In the genomic region with DNA sequence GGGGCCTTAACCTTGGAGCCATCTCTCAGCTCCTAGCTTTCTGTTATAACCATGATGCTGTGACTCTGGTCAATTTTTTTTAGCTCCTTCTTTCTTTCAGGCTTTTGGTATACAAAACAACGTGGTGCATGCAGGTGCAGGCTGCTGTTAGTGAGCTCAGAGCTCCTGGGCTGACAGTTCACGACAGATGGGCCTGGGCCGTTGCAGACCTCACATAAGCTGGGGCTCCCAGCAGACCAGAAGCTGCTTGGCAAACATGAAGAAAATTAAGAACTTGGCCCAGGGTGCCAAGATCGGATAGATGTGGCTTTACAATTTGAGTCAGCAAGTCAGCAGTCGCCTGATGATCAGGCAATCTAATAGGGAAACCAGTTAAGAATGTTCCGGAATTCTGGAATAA, we compare ENCODE assay signal across 23 mouse cellular contexts.
DNase-seq lines count a peak whose midpoint lies in the region; ATAC-seq and TF ChIP-seq lines count a peak whose summit lies in the region.
"Had no signal": no experiment of that assay in that cellular context is flagged by ENCODE, and none has a peak within 500 bp of the region (broad histone marks: within the 10 kb centered on the region; RNA-seq: fewer than 3 reads in every experiment).

No protein-coding gene starts in this region.

- H3K4me1 ChIP-seq in hindbrain, embryonic 13.5 days (replicated peaks), result 0 out of 2 replicates have a peak, but pooled peaks cover 5% of the 10 kb centered on the region
- H3K4me1 ChIP-seq in hindbrain, embryonic 16.5 days (ENCODE audit: control insufficient read depth, insufficient read depth, low read depth, low read length), result no peaks in the 10 kb centered on the region
- peaks cover 10% of the 10 kb centered on the region for H3K4me1 ChIP-seq in hindbrain, embryonic 15.5 days (replicated peaks)
- no peaks in the 10 kb centered on the region; the same call in 1 of the 2 replicates for H3K4me1 ChIP-seq in hindbrain, embryonic 12.5 days
- H3K4me1 ChIP-seq in midbrain, postnatal 0 days (ENCODE audit: insufficient read depth, low read length), result no peaks in the 10 kb centered on the region; the same call in 1 of the 2 replicates
- no peaks in the 10 kb centered on the region for H3K4me1 ChIP-seq in midbrain, embryonic 11.5 days (ENCODE audit: control insufficient read depth, insufficient read depth, low read length)
- H3K4me1 ChIP-seq: embryonic facial prominence, embryonic 13.5 days; embryonic facial prominence, embryonic 15.5 days had no signal

- 79% methylated on average over 6 of the region's 6 CpGs for WGBS in hindbrain, embryonic 13.5 days
- WGBS in hindbrain, embryonic 16.5 days, result 71% methylated on average over 6 of the region's 6 CpGs
- 73% methylated on average over 6 of the region's 6 CpGs for WGBS in hindbrain, embryonic 15.5 days
- WGBS in hindbrain, embryonic 12.5 days, result 83% methylated on average over 6 of the region's 6 CpGs
- 82% methylated on average over 6 of the region's 6 CpGs for WGBS in midbrain, postnatal 0 days
- 85% methylated on average over 6 of the region's 6 CpGs for WGBS in midbrain, embryonic 11.5 days

- peak; percentile 51 for DNase-seq in left cerebral cortex, postnatal 4 days
- DNase-seq in left cerebral cortex, adult 11 months (ENCODE audit: low spot score), result no peak
- DNase-seq in midbrain, postnatal 0 days (ENCODE audit: low spot score), result peak; percentile 40
- no peak for DNase-seq in midbrain, embryonic 11.5 days (ENCODE audit: low spot score, missing footprints)
- DNase-seq: adrenal gland, adult 2 months; adrenal gland, postnatal 10 days; adrenal gland, postnatal 25 days; cerebellum, adult 11 months; cerebellum, adult 18-20 months; cerebellum, adult 8-10 months; cerebellum, postnatal 36 days; embryo, embryonic 11 days had no signal

- ATAC-seq in hindbrain, embryonic 13.5 days (ENCODE audit: low FRiP score), result no peak
- no peak for ATAC-seq in hindbrain, embryonic 16.5 days
- ATAC-seq in hindbrain, embryonic 15.5 days (ENCODE audit: low FRiP score, low read depth), result no peak
- no peak for ATAC-seq in hindbrain, embryonic 12.5 days (ENCODE audit: low FRiP score)
- no peak for ATAC-seq in midbrain, postnatal 0 days (ENCODE audit: low FRiP score)
- ATAC-seq in midbrain, embryonic 11.5 days (ENCODE audit: low FRiP score), result no peak
- ATAC-seq: forebrain, embryonic 14.5 days; forebrain, embryonic 16.5 days had no signal

- no peaks in the 10 kb centered on the region for H3K36me3 ChIP-seq in hindbrain, embryonic 13.5 days
- no peaks in the 10 kb centered on the region for H3K36me3 ChIP-seq in hindbrain, embryonic 16.5 days (ENCODE audit: control insufficient read depth, insufficient read depth, low read length)
- no peaks in the 10 kb centered on the region for H3K36me3 ChIP-seq in hindbrain, embryonic 15.5 days
- no peaks in the 10 kb centered on the region for H3K36me3 ChIP-seq in hindbrain, embryonic 12.5 days
- H3K36me3 ChIP-seq in midbrain, postnatal 0 days (ENCODE audit: insufficient read depth, low read length), result no peaks in the 10 kb centered on the region
- no peaks in the 10 kb centered on the region for H3K36me3 ChIP-seq in midbrain, embryonic 11.5 days (ENCODE audit: control insufficient read depth, insufficient read depth, low read length)
- H3K36me3 ChIP-seq: embryonic facial prominence, embryonic 13.5 days; embryonic facial prominence, embryonic 15.5 days; forebrain, embryonic 10.5 days; forebrain, embryonic 12.5 days had no signal

- H3K27ac ChIP-seq in hindbrain, embryonic 13.5 days, result peak overlapping the region; percentile 64
- no peak overlapping the region; the same call in 1 of the 2 replicates for H3K27ac ChIP-seq in hindbrain, embryonic 16.5 days (ENCODE audit: low read depth, low read length)
- H3K27ac ChIP-seq in hindbrain, embryonic 15.5 days (replicated peaks), result peak overlapping the region; percentile 39; the same call in 1 of the 2 replicates
- H3K27ac ChIP-seq in hindbrain, embryonic 12.5 days, result no peak overlapping the region
- H3K27ac ChIP-seq in midbrain, postnatal 0 days (ENCODE audit: low read depth, low read length), result no peak overlapping the region
- no peak overlapping the region for H3K27ac ChIP-seq in midbrain, embryonic 11.5 days (ENCODE audit: low read depth, low read length)
- H3K27ac ChIP-seq: embryonic facial prominence, embryonic 13.5 days; embryonic facial prominence, embryonic 15.5 days; forebrain, embryonic 10.5 days; forebrain, embryonic 12.5 days had no signal

- H3K4me2 ChIP-seq in hindbrain, embryonic 13.5 days, result no peak overlapping the region
- H3K4me2 ChIP-seq in hindbrain, embryonic 16.5 days (ENCODE audit: low read length), result no peak overlapping the region
- H3K4me2 ChIP-seq in hindbrain, embryonic 15.5 days, result no peak overlapping the region
- no peak overlapping the region for H3K4me2 ChIP-seq in hindbrain, embryonic 12.5 days (replicated peaks)
- no peak overlapping the region for H3K4me2 ChIP-seq in midbrain, postnatal 0 days (ENCODE audit: low read depth, low read length, poor library complexity, severe bottlenecking)
- no peak overlapping the region for H3K4me2 ChIP-seq in midbrain, embryonic 11.5 days
- H3K4me2 ChIP-seq: embryonic facial prominence, embryonic 13.5 days; embryonic facial prominence, embryonic 15.5 days; forebrain, embryonic 12.5 days had no signal

- intact Hi-C loops in left cerebral cortex, postnatal 4 days (cut with DNase I), result no loop called here

- no peak overlapping the region for H3K4me3 ChIP-seq in hindbrain, embryonic 13.5 days
- no peak overlapping the region for H3K4me3 ChIP-seq in hindbrain, embryonic 16.5 days (ENCODE audit: low read length)
- H3K4me3 ChIP-seq in hindbrain, embryonic 15.5 days, result no peak overlapping the region
- H3K4me3 ChIP-seq in hindbrain, embryonic 12.5 days, result no peak overlapping the region
- no peak overlapping the region for H3K4me3 ChIP-seq in midbrain, postnatal 0 days (ENCODE audit: low read depth, low read length)
- H3K4me3 ChIP-seq in midbrain, embryonic 11.5 days (ENCODE audit: low read depth, low read length), result no peak overlapping the region
- H3K4me3 ChIP-seq: embryonic facial prominence, embryonic 13.5 days; embryonic facial prominence, embryonic 15.5 days; erythroblast, embryonic 14.5 days; forebrain, embryonic 10.5 days; forebrain, embryonic 12.5 days had no signal

- no peak overlapping the region for H3K9ac ChIP-seq in hindbrain, embryonic 13.5 days
- no peak overlapping the region for H3K9ac ChIP-seq in hindbrain, embryonic 16.5 days (ENCODE audit: low read depth, low read length)
- no peak overlapping the region for H3K9ac ChIP-seq in hindbrain, embryonic 15.5 days
- no peak overlapping the region for H3K9ac ChIP-seq in hindbrain, embryonic 12.5 days
- H3K9ac ChIP-seq in midbrain, postnatal 0 days (replicated peaks; ENCODE audit: low read length, poor library complexity, severe bottlenecking), result no peak overlapping the region
- H3K9ac ChIP-seq in midbrain, embryonic 11.5 days (ENCODE audit: low read length), result no peak overlapping the region
- H3K9ac ChIP-seq: embryonic facial prominence, embryonic 13.5 days; embryonic facial prominence, embryonic 15.5 days; forebrain, embryonic 12.5 days had no signal

- no peaks in the 10 kb centered on the region for H3K9me3 ChIP-seq in hindbrain, embryonic 13.5 days
- no peaks in the 10 kb centered on the region for H3K9me3 ChIP-seq in hindbrain, embryonic 16.5 days (ENCODE audit: control insufficient read depth, low read length)
- no peaks in the 10 kb centered on the region for H3K9me3 ChIP-seq in hindbrain, embryonic 15.5 days
- no peaks in the 10 kb centered on the region for H3K9me3 ChIP-seq in hindbrain, embryonic 12.5 days (replicated peaks)
- no peaks in the 10 kb centered on the region for H3K9me3 ChIP-seq in midbrain, postnatal 0 days (ENCODE audit: low read length)
- no peaks in the 10 kb centered on the region for H3K9me3 ChIP-seq in midbrain, embryonic 11.5 days (ENCODE audit: control insufficient read depth, low read length)
- H3K9me3 ChIP-seq: embryonic facial prominence, embryonic 13.5 days; embryonic facial prominence, embryonic 15.5 days; forebrain, embryonic 12.5 days had no signal

- TF ChIP-seq CTCF in midbrain, postnatal 0 days (IDR thresholded peaks at IDR 0.05), result no peak

- no peaks in the 10 kb centered on the region for H3K27me3 ChIP-seq in hindbrain, embryonic 13.5 days
- no peaks in the 10 kb centered on the region for H3K27me3 ChIP-seq in hindbrain, embryonic 16.5 days (replicated peaks; ENCODE audit: control insufficient read depth, insufficient read depth, low read length)
- no peaks in the 10 kb centered on the region for H3K27me3 ChIP-seq in hindbrain, embryonic 15.5 days
- H3K27me3 ChIP-seq in hindbrain, embryonic 12.5 days, result no peaks in the 10 kb centered on the region
- no peaks in the 10 kb centered on the region for H3K27me3 ChIP-seq in midbrain, postnatal 0 days (ENCODE audit: insufficient read depth, low read length)
- H3K27me3 ChIP-seq in midbrain, embryonic 11.5 days (ENCODE audit: control insufficient read depth, insufficient read depth, low read length), result no peaks in the 10 kb centered on the region
- H3K27me3 ChIP-seq: embryonic facial prominence, embryonic 13.5 days; embryonic facial prominence, embryonic 15.5 days; forebrain, embryonic 12.5 days had no signal

Comparison
In these comparisons a context has a peak if more than half of its experiments do, and no peak if none do; other contexts are left out.
1. H3K27ac ChIP-seq: peak in hindbrain, embryonic 13.5 days (single experiment) and hindbrain, embryonic 15.5 days (single experiment); none in hindbrain, embryonic 16.5 days (single experiment), hindbrain, embryonic 12.5 days (single experiment), midbrain, postnatal 0 days (single experiment) and midbrain, embryonic 11.5 days (single experiment).
2. DNase-seq: peak in left cerebral cortex, postnatal 4 days (single experiment) and midbrain, postnatal 0 days (single experiment); none in left cerebral cortex, adult 11 months (single experiment) and midbrain, embryonic 11.5 days (single experiment).